Comparison of ENCODE assay signal across 23 mouse cellular contexts in the genomic region with DNA sequence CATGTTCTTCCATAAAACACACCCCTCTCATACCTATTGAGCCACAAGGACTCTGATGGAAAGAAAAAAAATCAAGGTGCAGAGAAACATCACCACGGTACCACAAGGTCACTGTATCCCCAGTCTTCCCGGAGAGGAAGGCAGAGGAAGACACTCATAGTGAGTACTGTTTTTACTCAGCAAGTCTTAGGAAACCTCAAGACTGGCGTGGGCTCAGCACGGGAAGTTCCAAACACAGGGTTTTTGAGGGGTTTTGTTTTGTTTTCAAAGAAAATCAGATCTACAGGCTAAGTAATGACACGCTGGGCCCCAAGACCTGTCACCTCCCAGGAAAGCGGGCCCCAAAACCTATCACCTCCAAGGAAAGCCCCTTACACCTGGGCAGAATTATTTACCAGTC.
DNase-seq lines count a peak whose midpoint lies in the region; ATAC-seq and TF ChIP-seq lines count a peak whose summit lies in the region.
"Had no signal": no experiment of that assay in that cellular context is flagged by ENCODE, and none has a peak within 500 bp of the region (broad histone marks: within the 10 kb centered on the region; RNA-seq: fewer than 3 reads in every experiment).

No protein-coding gene starts in this region.

- peak overlapping the region; percentile 38 for H3K27ac ChIP-seq in heart, adult 2 months
- peak overlapping the region; percentile 53 for H3K27ac ChIP-seq in brown adipose tissue, adult 24 weeks (replicated peaks; ENCODE audit: low read depth, low read length)
- H3K27ac ChIP-seq in hindbrain, embryonic 16.5 days (ENCODE audit: low read depth, low read length): no peak overlapping the region
- H3K27ac ChIP-seq: hindbrain, embryonic 15.5 days; kidney, postnatal 0 days; liver, embryonic 13.5 days; midbrain, embryonic 13.5 days; neural tube, embryonic 13.5 days had no signal

- ATAC-seq in inflammation-experienced regulatory T-cells, adult 6 months: peak; percentile 35
- no peak for ATAC-seq in hindbrain, embryonic 16.5 days
- ATAC-seq: forebrain, embryonic 14.5 days; intestine, embryonic 16.5 days; midbrain, embryonic 13.5 days had no signal

- TF ChIP-seq CTCF in heart, adult 2 months (IDR thresholded peaks at IDR 0.05): no peak

- no peak for TF ChIP-seq POLR2A in heart, adult 2 months (IDR thresholded peaks at IDR 0.05; ENCODE audit: insufficient read depth, low read depth, low read length)

- H3K36me3 ChIP-seq in heart, adult 2 months (ENCODE audit: control insufficient read depth, insufficient read depth, low read length): no peaks in the 10 kb centered on the region
- no peaks in the 10 kb centered on the region for H3K36me3 ChIP-seq in hindbrain, embryonic 16.5 days (ENCODE audit: control insufficient read depth, insufficient read depth, low read length)
- H3K36me3 ChIP-seq: hindbrain, embryonic 10.5 days; hindbrain, embryonic 15.5 days; limb, embryonic 15.5 days; liver, embryonic 13.5 days; midbrain, embryonic 13.5 days; neural tube, embryonic 13.5 days had no signal

- no peak overlapping the region for H3K4me2 ChIP-seq in hindbrain, embryonic 16.5 days (ENCODE audit: low read length)
- H3K4me2 ChIP-seq: hindbrain, embryonic 15.5 days; limb, embryonic 15.5 days; liver, embryonic 13.5 days; midbrain, embryonic 13.5 days; neural tube, embryonic 13.5 days had no signal

- no peak for DNase-seq in heart, adult 2 months
- DNase-seq in heart, adult 9 months (ENCODE audit: low spot score in 2 of 2): no peak
- DNase-seq in adrenal gland, adult 2 months: no peak
- DNase-seq: B cell, adult 2 months; cerebellum, adult 2 months; cerebellum, postnatal 25 days; kidney, adult 8-10 months; layer of hippocampus, postnatal 36 days; liver, embryonic 13.5 days; lung, postnatal 4 days; right cerebral cortex, postnatal 4 days; thymus, postnatal 4 days had no signal

- TF ChIP-seq EP300 in heart, adult 2 months (IDR thresholded peaks at IDR 0.05; ENCODE audit: insufficient read depth, low read depth, low read length): no peak

- H3K9ac ChIP-seq in heart, adult 2 months (ENCODE audit: low read depth, low read length): no peak overlapping the region
- H3K9ac ChIP-seq in hindbrain, embryonic 16.5 days (ENCODE audit: low read depth, low read length): no peak overlapping the region
- H3K9ac ChIP-seq: hindbrain, embryonic 15.5 days; limb, embryonic 15.5 days; liver, embryonic 13.5 days; midbrain, embryonic 13.5 days; neural tube, embryonic 13.5 days had no signal

- no peaks in the 10 kb centered on the region for H3K4me1 ChIP-seq in heart, adult 2 months (ENCODE audit: control insufficient read depth, insufficient read depth, low read length)
- H3K4me1 ChIP-seq in brown adipose tissue, adult 24 weeks (ENCODE audit: control insufficient read depth, insufficient read depth, insufficient read length, low read length): no peaks in the 10 kb centered on the region; the same call in 1 of the 2 replicates
- H3K4me1 ChIP-seq in hindbrain, embryonic 16.5 days (ENCODE audit: control insufficient read depth, insufficient read depth, low read depth, low read length): no peaks in the 10 kb centered on the region; the same call in 1 of the 2 replicates
- H3K4me1 ChIP-seq: liver, embryonic 13.5 days had no signal

- WGBS in heart, adult 2 months: 85% methylated on average over 6 of the region's 6 CpGs
- 91% methylated on average over 6 of the region's 6 CpGs for WGBS in hindbrain, embryonic 16.5 days

- intact Hi-C loops in heart, adult 2 months (cut with DNase I): no loop called here

- H3K4me3 ChIP-seq in heart, adult 2 months: no peak overlapping the region
- no peak overlapping the region for H3K4me3 ChIP-seq in brown adipose tissue, adult 24 weeks (ENCODE audit: insufficient read depth, low read depth, low read length)
- no peak overlapping the region for H3K4me3 ChIP-seq in hindbrain, embryonic 16.5 days (ENCODE audit: low read length)
- H3K4me3 ChIP-seq: hindbrain, embryonic 10.5 days; hindbrain, embryonic 15.5 days; limb, embryonic 15.5 days; liver, embryonic 13.5 days; midbrain, embryonic 13.5 days; neural tube, embryonic 13.5 days had no signal

- no peaks in the 10 kb centered on the region for H3K79me2 ChIP-seq in heart, adult 2 months (replicated peaks; ENCODE audit: control insufficient read depth, insufficient read depth, low read length)

- no peaks in the 10 kb centered on the region for H3K9me3 ChIP-seq in hindbrain, embryonic 16.5 days (ENCODE audit: control insufficient read depth, low read length)
- H3K9me3 ChIP-seq: hindbrain, embryonic 10.5 days; hindbrain, embryonic 15.5 days; limb, embryonic 15.5 days; liver, embryonic 13.5 days; midbrain, embryonic 13.5 days; neural tube, embryonic 13.5 days had no signal

- H3K27me3 ChIP-seq in heart, adult 2 months (ENCODE audit: control insufficient read depth, insufficient read depth, low read length): no peaks in the 10 kb centered on the region
- no peaks in the 10 kb centered on the region for H3K27me3 ChIP-seq in hindbrain, embryonic 16.5 days (replicated peaks; ENCODE audit: control insufficient read depth, insufficient read depth, low read length)
- H3K27me3 ChIP-seq: hindbrain, embryonic 15.5 days; limb, embryonic 15.5 days; liver, embryonic 13.5 days; midbrain, embryonic 13.5 days; neural tube, embryonic 13.5 days had no signal
